Mouse (Mus musculus) thymus, adult 18-20 months (tissue): ENCODE results near the gene Spred3.
"Not testable (repeated sequence)": the region's sequence is repeated elsewhere in the genome, so short reads cannot be mapped to it uniquely, and the experiment has no call there.

Experiments
- DNase-seq, 2 experiments: peaks; one replicate each; pipeline ENCODE4 v3.0.0; 2022; ENCODE audit warnings: mixed read lengths in 2 of 2

The Spred3 gene

GRCm38 (mm10) chr7:29168791-29169230 is 1.4 kb downstream of the Spred3 start:
- no peak for DNase-seq

DNA sequence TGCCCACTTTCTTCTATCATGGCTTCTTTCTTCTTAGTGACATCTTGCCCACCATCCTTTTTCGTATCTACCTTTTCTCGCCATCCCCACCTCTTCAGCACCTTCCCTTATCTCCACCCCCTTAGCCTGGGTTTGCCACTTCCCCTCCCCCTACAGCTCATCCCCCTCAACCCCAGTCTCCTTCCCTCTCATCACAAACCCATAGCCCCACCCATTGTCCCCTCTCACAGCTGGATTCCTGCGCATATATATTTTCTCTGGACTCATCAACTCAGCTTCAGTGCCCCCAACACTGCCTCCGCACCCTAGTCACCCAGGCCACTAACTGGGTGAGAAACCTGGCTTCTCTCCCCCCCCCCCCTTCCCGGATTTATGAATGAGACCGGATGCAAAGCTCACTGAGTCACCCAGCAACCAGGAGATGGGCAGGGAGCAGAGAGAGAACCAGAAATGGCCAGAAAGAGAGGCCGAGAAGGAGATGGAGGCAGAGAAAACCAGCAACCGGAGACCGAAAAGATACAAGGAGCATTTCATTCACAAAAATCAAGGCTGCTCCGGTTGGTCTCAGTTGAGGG is 2.0 kb downstream of the Spred3 start:
- DNase-seq = no peak

GRCm38 (mm10) chr7:29167656-29168055 is 2.6 kb downstream of the Spred3 start:
- DNase-seq = no peak

GRCm38 (mm10) chr7:29162750-29163525 is 7.3 kb downstream of the Spred3 start:
- no peak for DNase-seq

DNA sequence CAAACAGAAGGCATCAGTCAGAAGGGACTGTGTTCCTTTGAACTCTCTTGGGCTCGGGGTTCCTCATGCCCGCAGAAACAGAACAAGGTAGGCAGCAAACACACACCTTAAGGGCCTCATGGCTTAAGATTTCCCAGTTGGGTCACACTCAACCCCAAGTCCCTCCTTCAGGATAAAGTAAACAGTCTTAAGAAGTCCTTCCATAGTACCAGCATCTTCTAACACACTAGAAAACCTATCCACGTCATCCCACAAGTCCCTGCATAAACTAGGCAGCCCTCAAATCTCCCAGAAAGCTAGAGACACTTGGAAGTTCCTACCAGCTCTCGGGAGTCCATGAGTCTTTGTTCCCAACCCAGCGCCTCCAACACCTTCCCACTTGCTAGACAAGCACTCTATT is 7.9 kb downstream of the Spred3 start:
- DNase-seq = no peak

DNA sequence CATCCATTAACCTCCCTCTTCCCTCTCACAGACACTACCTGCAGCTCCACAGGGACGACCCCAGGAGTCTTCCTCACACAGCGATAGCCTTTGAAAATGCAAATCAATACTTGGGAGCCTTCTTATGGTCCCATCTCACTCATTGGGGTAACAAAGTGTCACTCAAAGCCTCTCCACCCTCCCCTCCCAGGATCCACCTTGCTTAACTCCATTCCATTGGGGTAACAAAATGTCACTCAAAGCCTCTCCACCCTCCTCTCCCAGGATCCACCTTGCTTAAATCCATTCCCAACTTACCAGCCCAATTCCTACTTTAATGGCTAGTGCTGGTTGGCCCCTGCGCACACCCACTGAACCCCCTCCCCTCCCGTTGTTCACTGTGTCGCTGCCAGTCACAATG is 11.9 kb downstream of the Spred3 start:
- DNase-seq = no peak

GRCm38 (mm10) chr7:29155838-29156782 is 14.1 kb downstream of the Spred3 start, which contains the start of gene Fam98c:
Fam98c (minus strand) TSS chr7:29156234.
- DNase-seq = peak; percentile 75 to 81

DNA sequence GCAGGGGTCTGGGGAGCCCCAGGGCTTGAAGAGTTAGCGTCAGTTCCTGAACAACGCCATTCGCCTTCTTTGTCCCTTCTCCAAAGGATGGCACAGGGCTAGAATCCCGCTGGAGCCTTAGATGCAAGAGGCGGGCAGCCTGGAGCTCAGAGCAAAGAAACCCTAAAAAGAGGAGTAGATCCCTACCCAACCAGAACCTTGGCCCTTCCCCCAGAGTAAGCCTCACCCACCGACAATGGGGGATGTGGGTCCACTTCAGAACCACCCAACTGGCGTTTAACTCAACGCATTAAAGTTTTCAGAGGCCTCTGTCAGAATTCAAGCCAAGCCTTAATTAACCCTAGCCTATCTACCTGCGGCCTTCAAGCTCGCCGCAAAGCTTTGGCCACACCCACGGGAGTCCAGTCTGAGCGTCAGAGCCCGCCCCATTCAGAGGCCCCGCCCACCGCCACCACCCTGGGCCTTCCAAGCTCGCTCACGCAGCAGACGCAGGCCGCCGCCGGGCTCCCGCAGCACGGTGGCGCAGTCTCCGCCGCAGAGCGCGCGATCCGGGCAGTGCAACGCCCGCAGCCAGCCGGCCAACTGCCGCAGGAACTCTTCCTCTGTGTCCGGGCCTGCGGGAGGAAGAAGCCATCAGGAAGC is 14.9 kb downstream of the Spred3 start:
- peak; percentile 74 to 79 for DNase-seq

DNA sequence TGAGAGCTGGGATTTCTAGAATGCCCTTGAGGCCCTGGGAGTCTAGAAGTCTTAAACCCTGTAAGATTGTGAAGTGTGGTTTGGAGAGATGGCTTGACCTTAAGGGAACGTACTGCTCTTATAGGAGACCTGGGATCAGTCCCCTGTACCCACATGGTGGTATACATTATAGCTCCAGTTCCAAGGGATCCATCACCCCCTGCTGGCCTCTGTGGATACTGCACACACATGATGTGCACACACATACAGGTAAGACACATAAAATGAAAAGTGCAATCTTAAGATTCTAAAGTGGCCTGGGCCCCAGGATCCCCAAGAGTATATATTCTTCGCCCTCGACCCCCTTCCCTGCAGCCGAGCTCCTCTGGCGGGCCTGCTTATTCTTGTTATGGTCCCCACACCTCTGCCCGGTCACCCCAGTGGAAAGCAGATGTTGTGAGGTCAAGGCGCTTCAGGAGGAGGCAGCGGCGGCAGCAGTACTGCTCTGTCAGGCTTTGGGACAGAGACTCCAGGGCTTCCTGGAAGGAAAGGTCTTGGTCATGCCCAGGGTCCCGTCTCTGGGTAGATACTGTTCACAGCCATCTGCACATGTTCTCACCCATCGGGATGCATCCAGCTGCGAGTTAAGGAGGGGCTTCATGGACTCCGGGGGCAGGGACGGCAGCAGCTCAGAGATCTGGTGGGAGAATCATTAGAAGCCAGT is 16.0 kb downstream of the Spred3 start:
- DNase-seq = no peak

- DNase-seq = no peak
Observed at GRCm38 (mm10) chr7:29151486-29151885, 18.7 kb downstream of the Spred3 start.

DNA sequence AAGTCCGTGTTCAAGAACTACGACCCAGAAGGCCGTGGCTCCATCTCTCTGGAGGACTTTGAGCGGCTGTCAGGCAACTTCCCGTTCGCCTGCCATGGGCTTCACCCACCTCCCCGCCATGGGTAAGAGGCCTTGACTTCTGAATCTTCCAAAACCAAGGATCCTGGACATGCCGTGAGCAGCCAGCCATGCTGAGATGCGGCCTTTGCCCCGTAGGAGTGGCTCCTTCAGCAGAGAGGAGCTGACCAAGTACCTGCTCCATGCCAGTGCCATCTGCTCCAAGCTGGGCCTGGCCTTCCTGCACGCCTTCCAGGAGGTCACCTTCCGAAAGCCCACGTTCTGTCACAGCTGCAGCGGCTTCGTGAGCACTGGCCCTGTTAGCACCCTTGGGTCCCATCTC is 21.4 kb downstream of the Spred3 start:
- no peak for DNase-seq

DNA sequence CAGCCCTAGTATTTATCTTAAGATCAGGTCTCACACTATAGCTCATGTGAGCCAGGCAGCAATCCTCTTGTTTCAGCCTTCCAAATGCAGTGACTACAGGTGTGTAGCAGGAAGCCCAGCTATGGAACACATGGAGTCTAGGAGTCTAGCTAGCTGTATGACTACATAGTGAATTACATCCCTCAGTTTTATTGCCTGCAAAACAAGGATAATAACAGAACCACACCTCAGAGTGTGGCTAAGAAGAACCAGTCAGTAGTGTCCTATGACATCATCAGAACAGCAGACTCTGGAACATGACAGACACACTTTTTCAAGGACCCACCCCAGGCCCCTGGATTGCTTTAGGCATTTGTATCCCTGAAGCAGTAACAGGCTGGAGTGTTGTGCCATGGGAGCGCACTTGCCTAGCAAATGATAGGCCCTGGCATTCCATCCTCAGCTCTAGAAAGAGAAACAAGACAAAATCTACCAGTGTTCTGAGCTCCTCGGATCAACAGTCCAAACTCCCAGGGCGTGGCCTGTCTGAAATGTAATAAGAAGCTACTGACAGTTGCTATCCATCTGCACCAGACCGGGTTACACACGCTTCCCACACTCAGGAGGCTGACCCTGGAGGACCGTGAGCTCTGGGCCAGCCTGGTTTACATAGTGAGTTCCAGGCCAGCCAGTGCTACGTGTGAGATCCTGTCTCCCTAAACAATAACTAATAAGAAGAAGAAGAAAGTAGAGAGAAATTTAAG is 23.4 kb downstream of the Spred3 start:
- DNase-seq = no peak

- no peak for DNase-seq
Observed at GRCm38 (mm10) chr7:29144006-29144405, 26.2 kb downstream of the Spred3 start.

- DNase-seq = peak; percentile 46 to 76
Observed at GRCm38 (mm10) chr7:29141416-29141815, 28.8 kb downstream of the Spred3 start.

DNA sequence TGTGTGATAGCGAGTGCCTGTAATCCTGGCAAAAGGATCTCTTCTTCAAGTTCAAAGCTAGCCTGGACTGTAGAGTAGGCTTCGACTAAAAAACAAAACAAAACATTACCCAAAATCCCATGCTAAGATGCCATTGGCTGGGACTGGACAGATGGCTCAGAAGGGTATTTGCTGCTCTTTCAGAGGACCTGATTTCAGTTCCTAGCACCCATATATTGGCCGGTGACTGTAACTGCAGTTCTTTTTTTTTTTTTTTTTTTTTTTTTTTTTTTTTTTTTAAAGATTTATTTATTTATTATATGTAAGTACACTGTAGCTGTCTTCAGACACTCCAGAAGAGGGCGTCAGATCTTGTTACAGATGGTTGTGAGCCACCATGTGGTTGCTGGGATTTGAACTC is 31.0 kb downstream of the Spred3 start:
- DNase-seq = not testable (repeated sequence)

- DNase-seq = no peak
Observed at GRCm38 (mm10) chr7:29137429-29137828, 32.8 kb downstream of the Spred3 start.

DNA sequence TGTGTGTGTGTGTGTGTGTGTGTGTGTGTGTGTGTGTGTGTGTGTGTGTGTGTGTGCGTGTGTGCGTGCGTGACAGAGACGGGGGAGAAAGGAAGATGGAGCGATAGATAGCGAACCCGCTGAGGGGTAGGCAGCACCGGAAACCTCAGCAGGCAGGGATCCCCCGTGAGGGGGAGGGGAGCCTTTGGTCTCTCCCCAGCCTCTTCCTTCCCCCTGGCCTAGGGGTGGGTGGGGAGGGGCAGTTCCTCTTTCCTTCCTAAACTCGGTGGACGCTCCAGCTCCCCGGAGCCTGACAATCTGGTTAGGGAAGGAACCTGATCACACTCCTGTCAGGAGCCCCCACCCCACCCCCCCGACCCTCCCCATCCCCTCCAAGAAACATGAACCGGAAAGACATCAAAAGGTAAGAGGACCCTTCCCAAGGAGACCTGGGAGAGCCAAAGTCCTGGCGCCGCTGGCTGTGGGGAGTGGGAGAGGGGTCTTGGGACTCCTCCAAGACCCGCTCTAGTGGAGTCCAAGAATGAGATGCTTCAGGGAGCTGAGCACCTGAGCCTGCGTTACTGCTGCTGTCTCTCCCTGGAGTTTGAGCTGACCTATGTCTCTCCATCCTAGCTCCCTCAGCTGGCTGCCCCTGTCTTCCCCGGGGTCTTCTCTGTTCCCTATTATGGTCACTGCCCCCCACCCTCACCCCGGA is 35.4 kb downstream of the Spred3 start, which contains the start of gene Rasgrp4:
Gene Rasgrp4 (plus strand): TSS at position 159 of the 694 bp plus-strand sequence.
- DNase-seq = peak; percentile 80 to 88

- no peak for DNase-seq
Observed at GRCm38 (mm10) chr7:29134230-29134629, 36.0 kb downstream of the Spred3 start.

DNA sequence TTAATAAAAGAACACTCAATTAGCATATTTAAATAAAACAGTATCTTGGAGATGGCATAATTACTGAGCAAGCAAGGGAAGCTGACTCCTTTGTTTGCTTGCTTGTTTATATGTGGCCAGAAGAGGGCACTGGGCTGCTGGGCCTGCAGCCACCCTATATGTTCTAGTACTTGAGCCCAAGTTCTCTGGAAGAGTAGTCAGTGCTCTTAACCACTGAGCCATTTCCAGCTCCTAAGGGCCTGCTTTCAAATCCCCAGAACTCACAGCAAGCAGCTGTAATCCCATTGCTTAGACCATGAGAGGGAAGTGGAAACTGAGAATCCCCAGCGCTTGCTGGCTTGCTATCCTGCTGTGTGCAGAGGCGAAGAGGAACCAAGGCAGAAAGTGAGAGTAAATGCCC is 41.5 kb downstream of the Spred3 start:
- no peak for DNase-seq

DNA sequence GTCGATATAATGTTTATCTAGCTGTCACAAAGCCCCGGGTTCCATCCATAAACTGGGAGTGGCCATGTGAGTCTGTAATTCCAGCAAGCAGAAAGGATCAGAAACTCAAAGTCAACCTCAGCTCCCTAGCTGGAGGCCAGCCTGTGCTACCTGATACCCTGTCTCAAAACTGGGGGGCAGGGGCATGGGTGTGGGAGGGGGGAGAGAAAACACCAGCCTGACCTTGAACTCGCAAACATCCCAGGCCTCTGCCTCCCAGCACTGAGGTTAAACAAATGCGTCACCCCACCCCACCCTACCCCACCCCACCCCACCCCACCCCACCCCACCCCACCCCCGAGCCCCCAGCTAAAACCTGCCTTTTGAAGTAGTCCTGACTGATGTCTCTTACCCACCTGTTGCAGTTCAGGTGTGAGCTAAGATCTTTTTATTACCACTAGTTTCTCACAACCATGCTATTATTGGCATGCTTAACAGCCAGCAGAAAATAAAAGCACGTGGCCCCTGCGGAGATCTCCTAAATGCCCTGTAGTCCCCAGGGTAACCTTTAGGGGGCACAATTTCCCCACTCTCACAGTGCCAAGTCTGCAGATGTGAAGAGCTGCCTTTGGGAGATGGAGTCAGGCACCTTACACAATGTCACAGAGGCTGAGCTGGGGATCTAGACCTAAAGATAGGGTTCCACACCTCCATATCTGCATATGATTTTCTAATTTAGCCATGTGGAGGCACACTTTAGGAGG is 43.9 kb downstream of the Spred3 start:
- peak; percentile 49 to 68 for DNase-seq
